Mouse (Mus musculus): ENCODE data around the gene Gas7.

- TF ChIP-seq HCFC1 (IDR thresholded peaks at IDR 0.05; ENCODE audit: borderline replicate concordance, insufficient read depth, low read length) (no peak), ZNF384 (IDR thresholded peaks at IDR 0.05; ENCODE audit: low read depth, low read length) (no peak), CHD2 (IDR thresholded peaks at IDR 0.05; ENCODE audit: low read depth, low read length) (no peak), MAFK (IDR thresholded peaks at IDR 0.05; ENCODE audit: insufficient read depth, low read depth, low read length) (no peak), ZC3H11A (IDR thresholded peaks at IDR 0.05; ENCODE audit: borderline replicate concordance, low read depth, low read length) (no peak)
Measured at GRCm38 (mm10) chr11:67559522-67559921, 104.3 kb downstream of the Gas7 start.

Data from ES-E14 (cell line).